Mouse (Mus musculus): ENCODE results near the gene Caly.
A peak's percentile ranks its signal among the peaks of the same experiment; 100 is the strongest.

Caly gene

GRCm38 (mm10) chr7:140090601-140091000 lies 8.3 kb upstream of the Caly start:
- no peak for DNase-seq (ENCODE audit: extremely low read depth, low read depth)

- no peak for DNase-seq (ENCODE audit: extremely low read depth, low read depth)
Observed at GRCm38 (mm10) chr7:140081408-140082241, 723 bp downstream of the Caly start.

- no peak for DNase-seq (ENCODE audit: extremely low read depth, low read depth)
Observed at GRCm38 (mm10) chr7:140080503-140081156, 1.7 kb downstream of the Caly start.

- peak; percentile 57 for DNase-seq (ENCODE audit: extremely low read depth, low read depth)
Observed at GRCm38 (mm10) chr7:140078711-140079110, 3.6 kb downstream of the Caly start.

GRCm38 (mm10) chr7:140077698-140078097 lies 4.7 kb downstream of the Caly start:
- peak; percentile 43 for DNase-seq (ENCODE audit: extremely low read depth, low read depth)

GRCm38 (mm10) chr7:140070042-140070711 lies 12.2 kb downstream of the Caly start:
- DNase-seq (ENCODE audit: extremely low read depth, low read depth), result no peak

- no peak for DNase-seq (ENCODE audit: extremely low read depth, low read depth)
Observed at GRCm38 (mm10) chr7:140067397-140067796, 15.0 kb downstream of the Caly start.

- DNase-seq (ENCODE audit: extremely low read depth, low read depth), result peak; percentile 46
Observed at GRCm38 (mm10) chr7:140063092-140063491, 19.3 kb downstream of the Caly start.

GRCm38 (mm10) chr7:140062307-140062706 lies 20.0 kb downstream of the Caly start:
- DNase-seq (ENCODE audit: extremely low read depth, low read depth), result no peak

- no peak for DNase-seq (ENCODE audit: extremely low read depth, low read depth)
Observed at GRCm38 (mm10) chr7:140061832-140062130, 20.6 kb downstream of the Caly start.

- no peak for DNase-seq (ENCODE audit: extremely low read depth, low read depth)
Observed at GRCm38 (mm10) chr7:140060936-140061831, 21.2 kb downstream of the Caly start.

- DNase-seq (ENCODE audit: extremely low read depth, low read depth), result no peak
Observed at GRCm38 (mm10) chr7:140059601-140060000, 22.7 kb downstream of the Caly start.

- DNase-seq (ENCODE audit: extremely low read depth, low read depth), result no peak
Observed at GRCm38 (mm10) chr7:140058528-140058927, 23.8 kb downstream of the Caly start.

- no peak for DNase-seq (ENCODE audit: extremely low read depth, low read depth)
Observed at GRCm38 (mm10) chr7:140057413-140058407, 24.6 kb downstream of the Caly start.

GRCm38 (mm10) chr7:140054124-140054523 lies 28.2 kb downstream of the Caly start:
- DNase-seq (ENCODE audit: extremely low read depth, low read depth), result no peak

- no peak for DNase-seq (ENCODE audit: extremely low read depth, low read depth)
Observed at GRCm38 (mm10) chr7:140049115-140049689, 33.1 kb downstream of the Caly start.

GRCm38 (mm10) chr7:140048361-140049114 lies 33.8 kb downstream of the Caly start, which contains the start of gene Msx3:
TSS of gene Msx3 (minus strand) at chr7:140049089.
- DNase-seq (ENCODE audit: extremely low read depth, low read depth), result no peak

GRCm38 (mm10) chr7:140047811-140048311 lies 34.5 kb downstream of the Caly start:
- DNase-seq (ENCODE audit: extremely low read depth, low read depth), result no peak

GRCm38 (mm10) chr7:140045546-140045945 lies 36.8 kb downstream of the Caly start:
- no peak for DNase-seq (ENCODE audit: extremely low read depth, low read depth)

Data from MEL-GATA-1-ER (cell line).